Comparison of ENCODE assay signal across 23 mouse cellular contexts in the genomic region with DNA sequence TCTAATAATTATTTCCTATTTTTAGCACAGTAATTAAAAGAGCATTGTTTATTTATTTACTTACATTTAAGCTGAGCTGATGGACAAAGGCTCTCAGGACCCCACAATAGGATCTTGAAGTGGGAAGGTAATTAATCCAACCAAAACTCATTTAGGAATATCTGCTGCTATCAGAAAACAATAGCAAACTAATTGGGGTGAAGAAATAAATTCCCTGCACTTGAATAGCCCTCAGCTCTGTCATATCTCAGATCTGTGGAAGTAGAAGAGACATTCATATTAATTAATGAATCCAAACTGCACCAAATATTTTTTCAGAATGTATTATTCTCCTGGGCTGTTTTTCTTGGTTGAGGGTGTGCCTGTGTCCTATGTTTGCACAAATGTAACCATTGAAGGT.
DNase-seq lines count a peak whose midpoint lies in the region; ATAC-seq and TF ChIP-seq lines count a peak whose summit lies in the region.
"Had no signal": no experiment of that assay in that cellular context is flagged by ENCODE, and none has a peak within 500 bp of the region (broad histone marks: within the 10 kb centered on the region; RNA-seq: fewer than 3 reads in every experiment).

No protein-coding gene starts in this region.

- intact Hi-C loops in left cerebral cortex, adult 2 months (cut with DNase I): no loop called here

- no peaks in the 10 kb centered on the region for H3K4me1 ChIP-seq in hindbrain, postnatal 0 days (ENCODE audit: insufficient read depth, low read length)

- no peak overlapping the region for H3K9ac ChIP-seq in hindbrain, postnatal 0 days (replicated peaks; ENCODE audit: low read length)

- no peaks in the 10 kb centered on the region for H3K36me3 ChIP-seq in hindbrain, postnatal 0 days (ENCODE audit: insufficient read depth, low read length)
- H3K36me3 ChIP-seq: G1E had no signal

- no peaks in the 10 kb centered on the region for H3K9me3 ChIP-seq in hindbrain, postnatal 0 days (ENCODE audit: low read length)
- H3K9me3 ChIP-seq: G1E had no signal

- DNase-seq in retina, postnatal 1 day: peak; percentile 66
- no peak for DNase-seq in retina, embryonic 14.5 days (ENCODE audit: low spot score)
- DNase-seq in Muller cell, postnatal 12 days (ENCODE audit: inconsistent ontology term): peak; percentile 61
- DNase-seq in brain, embryonic 14.5 days (ENCODE audit: low read depth): peak; percentile 9
- no peak for DNase-seq in left cerebral cortex, adult 2 months (ENCODE audit: extremely low spot score in 1 of 2, low spot score in 2 of 2)
- no peak for DNase-seq in hindbrain, postnatal 0 days (ENCODE audit: low spot score)
- DNase-seq: adrenal gland, adult 2 months; adrenal gland, adult 8-10 months; adrenal gland, postnatal 10 days; adrenal gland, postnatal 14 days; adrenal gland, postnatal 25 days; adrenal gland, postnatal 36 days; B cell, adult 2 months; cerebellum, adult 11 months; cerebellum, adult 11-12 months; cerebellum, adult 18-20 months; cerebellum, adult 2 months; cerebellum, adult 8-10 months had no signal

- no peak for TF ChIP-seq CTCF in brain, embryonic 14.5 days (IDR thresholded peaks at IDR 0.05; ENCODE audit: borderline replicate concordance, extremely low read depth, insufficient read depth, insufficient read length)
- TF ChIP-seq CTCF in left cerebral cortex, adult 2 months (IDR thresholded peaks at IDR 0.05): no peak
- no peak for TF ChIP-seq CTCF in hindbrain, postnatal 0 days (IDR thresholded peaks at IDR 0.05; ENCODE audit: low read depth)

- H3K4me2 ChIP-seq in hindbrain, postnatal 0 days (ENCODE audit: low read depth, low read length): no peak overlapping the region

- H3K4me3 ChIP-seq in left cerebral cortex, adult 2 months: no peak overlapping the region
- no peak overlapping the region for H3K4me3 ChIP-seq in hindbrain, postnatal 0 days (ENCODE audit: low read length)

- ATAC-seq in hindbrain, postnatal 0 days: no peak
- ATAC-seq: activated CD4-positive, CD25-positive, alpha-beta regulatory T cell, adult 4 months; CD4-positive, CD25-positive, alpha-beta regulatory T cell, adult 4 months; Patski had no signal

- no peaks in the 10 kb centered on the region for H3K27me3 ChIP-seq in hindbrain, postnatal 0 days (ENCODE audit: insufficient read depth, low read length)
- H3K27me3 ChIP-seq: CH12.LX, Patski had no signal

- no peak overlapping the region for H3K27ac ChIP-seq in left cerebral cortex, adult 2 months
- H3K27ac ChIP-seq in hindbrain, postnatal 0 days: no peak overlapping the region

- no peak for TF ChIP-seq POLR2A in brain, embryonic 14.5 days (IDR thresholded peaks at IDR 0.05; ENCODE audit: borderline replicate concordance, extremely low read depth, insufficient read depth, insufficient read length, poor library complexity, severe bottlenecking)

Comparison
In these comparisons a context has a peak if more than half of its experiments do, and no peak if none do; other contexts are left out.
1. DNase-seq: peak in retina, postnatal 1 day (single experiment), Muller cell, postnatal 12 days (single experiment) and brain, embryonic 14.5 days (single experiment); none in retina, embryonic 14.5 days (single experiment), left cerebral cortex, adult 2 months (0 of 2) and hindbrain, postnatal 0 days (single experiment).